Mouse (Mus musculus): Measurements from ENCODE around the gene Aqp5. TPM values are rescaled to one million over a fixed set of nuclear protein-coding genes. Genes with fewer than 3 reads are reported as not detected.

Aqp5 gene
- polyA plus RNA-seq (2014; fragmentation: Nextera tagmentation; extraction: Ambion mirVana): not detected in 2 replicates

DNA sequence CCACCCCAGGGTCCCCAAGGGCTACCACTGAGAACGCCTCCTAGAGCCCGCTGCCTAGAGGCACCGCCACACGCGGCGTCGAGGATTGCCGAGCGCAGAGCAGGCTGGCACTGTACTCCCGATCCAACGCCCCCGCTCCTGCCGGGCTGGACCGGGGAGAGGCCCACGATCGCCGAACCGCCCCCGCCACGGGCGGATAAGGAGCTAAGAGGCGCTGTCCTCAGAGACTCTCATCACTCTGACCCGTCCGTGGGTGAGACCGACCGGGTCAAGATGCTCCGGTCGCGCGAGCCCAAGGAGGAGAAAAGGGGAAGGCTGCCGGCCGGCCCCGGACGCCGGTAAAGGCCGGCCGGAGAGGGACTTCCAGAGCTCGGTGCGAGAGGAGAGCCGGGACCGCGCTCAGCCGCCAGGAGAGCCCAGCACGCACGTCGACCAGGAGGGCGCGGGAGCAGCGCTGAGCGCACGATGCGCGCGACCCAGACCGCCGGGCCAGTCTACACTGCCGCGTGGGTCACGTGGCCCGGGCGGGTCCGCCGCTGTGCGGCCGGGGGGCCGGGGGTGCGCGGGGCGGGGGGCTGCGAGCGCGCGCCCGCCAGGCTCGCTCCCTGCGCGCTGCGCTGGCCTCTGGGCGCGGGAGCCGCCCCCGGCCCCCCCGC is at the start of gene Aqp5:
Gene Aqp5 (plus strand): TSS at position 354 of the 656 bp plus-strand sequence.
- H3K4me3 ChIP-seq (ENCODE audit: low read depth, low read length): peak within 1 kb of the TSS; percentile 32
- ATAC-seq (replicated peaks; ENCODE audit: insufficient number of reproducible peaks, low FRiP score, low TSS enrichment, low read depth): 0 out of 2 replicates have a peak, but pooled peaks have one; percentile 47
- H3K9ac ChIP-seq (replicated peaks; ENCODE audit: low read length): no peak within 1 kb of the TSS; the same call in 1 of the 2 replicates
- H3K4me1 ChIP-seq (ENCODE audit: control insufficient read depth, insufficient read depth, low read length): peaks cover 2% of the 10 kb centered on the region; the same call in 1 of the 2 replicates
- H3K27ac ChIP-seq (replicated peaks; ENCODE audit: low read depth, low read length): no peak within 1 kb of the TSS
- WGBS: 2% methylated on average over 60 of the region's 83 CpGs
- no peaks in the 10 kb centered on the region for H3K36me3 ChIP-seq (replicated peaks; ENCODE audit: control insufficient read depth, insufficient read depth, low read depth, low read length)
- H3K9me3 ChIP-seq (replicated peaks; ENCODE audit: control insufficient read depth, low read length): no peaks in the 10 kb centered on the region
- peak within 1 kb of the TSS; percentile 56 for H3K4me2 ChIP-seq (ENCODE audit: low read depth, low read length)
- peaks cover 87% of the 10 kb centered on the region for H3K27me3 ChIP-seq (ENCODE audit: control insufficient read depth, insufficient read depth, low read length)
- DNase-seq (ENCODE audit: low spot score): peak; percentile 49

DNA sequence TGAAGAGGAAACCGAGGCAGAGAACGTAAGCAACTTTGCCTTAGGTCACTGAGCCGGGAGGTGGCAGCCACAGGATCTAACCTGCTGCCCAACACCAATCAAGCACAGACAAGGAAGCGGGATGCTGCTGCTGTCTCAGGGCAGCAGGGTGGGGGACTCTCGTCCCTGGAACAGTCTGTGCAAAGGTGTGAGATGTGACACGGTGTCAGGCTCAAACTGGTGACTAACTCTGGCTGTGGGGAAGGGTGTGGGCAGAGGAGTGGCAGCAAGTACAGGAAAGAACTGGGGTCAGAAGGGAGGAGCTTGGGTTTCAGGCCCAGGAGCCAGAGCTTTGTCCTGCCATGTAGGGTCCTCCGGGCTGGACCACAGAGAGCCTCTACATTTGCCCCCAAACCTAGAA is 46.5 kb upstream of the Aqp5 start:
- Histone ChIP-seq H3K4me3 (ENCODE audit: low read depth, low read length) (no peak overlapping the region), H3K9me3 (replicated peaks; ENCODE audit: control insufficient read depth, low read length) (no peaks in the 10 kb centered on the region), H3K9ac (replicated peaks; ENCODE audit: low read length) (no peak overlapping the region), H3K4me1 (ENCODE audit: control insufficient read depth, insufficient read depth, low read length) (no peaks in the 10 kb centered on the region), H3K27ac (replicated peaks; ENCODE audit: low read depth, low read length) (no peak overlapping the region), H3K4me2 (ENCODE audit: low read depth, low read length) (no peak overlapping the region), H3K36me3 (replicated peaks; ENCODE audit: control insufficient read depth, insufficient read depth, low read depth, low read length) (no peaks in the 10 kb centered on the region), H3K27me3 (ENCODE audit: control insufficient read depth, insufficient read depth, low read length) (no peaks in the 10 kb centered on the region)
- ATAC-seq (replicated peaks; ENCODE audit: insufficient number of reproducible peaks, low FRiP score, low TSS enrichment, low read depth) (no peak), DNase-seq (ENCODE audit: low spot score) (no peak)
- WGBS: 73% methylated on average over 7 of the region's 7 CpGs

DNA sequence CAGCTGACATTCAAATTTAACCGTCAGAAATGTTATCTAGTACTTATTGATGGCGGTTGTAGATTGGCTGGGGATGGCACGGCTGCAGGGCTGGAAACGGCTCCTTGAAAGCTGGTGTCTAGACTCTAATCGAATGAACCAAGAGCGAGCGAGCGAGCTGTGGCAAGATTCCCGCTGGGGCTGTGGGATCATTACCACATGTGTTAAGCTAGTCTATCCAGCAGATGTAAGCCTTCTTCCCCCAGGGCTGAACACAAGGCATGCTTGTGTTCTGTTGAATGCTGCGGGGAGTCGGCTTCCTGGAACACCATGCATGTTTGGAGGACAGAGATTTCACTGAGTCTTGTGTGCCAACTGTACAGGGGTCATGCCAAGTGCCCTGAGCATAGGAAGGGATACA is 44.0 kb upstream of the Aqp5 start:
- no peak for ATAC-seq (replicated peaks; ENCODE audit: insufficient number of reproducible peaks, low FRiP score, low TSS enrichment, low read depth)
- H3K27ac ChIP-seq (replicated peaks; ENCODE audit: low read depth, low read length): no peak overlapping the region
- DNase-seq (ENCODE audit: low spot score): peak; percentile 68

DNA sequence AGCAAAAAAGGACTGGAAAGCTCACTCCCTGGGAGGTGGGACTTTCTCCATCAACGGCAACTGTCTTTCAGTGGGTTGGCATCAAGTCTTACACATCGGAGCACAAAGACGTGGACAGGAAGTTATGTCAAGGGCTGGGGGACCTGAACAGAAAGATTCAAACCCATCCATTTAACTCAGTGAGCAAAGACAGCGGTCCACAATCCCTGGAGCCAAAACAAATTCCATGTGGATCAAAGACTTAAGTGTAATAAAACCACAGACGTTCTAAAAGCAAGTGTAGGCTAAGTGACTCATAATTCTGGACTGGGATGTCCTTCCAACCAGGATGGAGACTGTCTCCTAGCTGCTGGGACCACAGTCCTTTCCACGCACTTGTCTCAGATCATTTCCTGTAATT is 42.9 kb upstream of the Aqp5 start:
- Histone ChIP-seq H3K4me2 (ENCODE audit: low read depth, low read length) (no peak overlapping the region), H3K36me3 (replicated peaks; ENCODE audit: control insufficient read depth, insufficient read depth, low read depth, low read length) (no peaks in the 10 kb centered on the region), H3K9me3 (replicated peaks; ENCODE audit: control insufficient read depth, low read length) (no peaks in the 10 kb centered on the region), H3K4me1 (ENCODE audit: control insufficient read depth, insufficient read depth, low read length) (no peaks in the 10 kb centered on the region), H3K4me3 (ENCODE audit: low read depth, low read length) (no peak overlapping the region), H3K27ac (replicated peaks; ENCODE audit: low read depth, low read length) (no peak overlapping the region), H3K9ac (replicated peaks; ENCODE audit: low read length) (no peak overlapping the region), H3K27me3 (ENCODE audit: control insufficient read depth, insufficient read depth, low read length) (no peaks in the 10 kb centered on the region)
- ATAC-seq (replicated peaks; ENCODE audit: insufficient number of reproducible peaks, low FRiP score, low TSS enrichment, low read depth): no peak
- no peak for DNase-seq (ENCODE audit: low spot score)
- WGBS: 78% methylated on average over 6 of the region's 6 CpGs

More for the DNA sequence above, 44.0 kb upstream of the Aqp5 start:
- Histone ChIP-seq H3K9me3 (replicated peaks; ENCODE audit: control insufficient read depth, low read length) (no peaks in the 10 kb centered on the region), H3K9ac (replicated peaks; ENCODE audit: low read length) (no peak overlapping the region), H3K4me3 (ENCODE audit: low read depth, low read length) (no peak overlapping the region), H3K4me2 (ENCODE audit: low read depth, low read length) (no peak overlapping the region), H3K36me3 (replicated peaks; ENCODE audit: control insufficient read depth, insufficient read depth, low read depth, low read length) (no peaks in the 10 kb centered on the region), H3K4me1 (ENCODE audit: control insufficient read depth, insufficient read depth, low read length) (no peaks in the 10 kb centered on the region), H3K27me3 (ENCODE audit: control insufficient read depth, insufficient read depth, low read length) (no peaks in the 10 kb centered on the region)
- WGBS: 45% methylated on average over 11 of the region's 11 CpGs

DNA sequence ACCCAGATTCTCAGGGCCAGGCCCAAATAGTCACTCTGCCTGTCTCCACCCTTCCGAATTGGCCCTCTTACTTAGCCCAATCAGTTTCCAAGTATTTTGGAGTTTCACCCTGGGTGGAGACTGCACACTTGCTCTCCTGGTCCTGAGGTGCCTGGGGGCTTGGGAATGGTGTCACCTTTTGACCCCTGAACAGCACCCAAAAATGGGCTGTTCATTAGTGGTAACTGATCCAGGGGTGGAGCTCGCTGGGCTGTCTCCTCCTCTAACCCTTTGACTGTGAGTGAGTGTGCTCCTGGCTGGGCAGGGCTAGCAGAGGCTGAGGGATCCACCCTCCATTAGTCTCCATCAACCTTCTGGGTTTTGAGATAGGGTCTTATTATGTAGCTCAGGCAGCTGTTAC is 40.7 kb upstream of the Aqp5 start:
- DNase-seq (ENCODE audit: low spot score) (no peak), ATAC-seq (replicated peaks; ENCODE audit: insufficient number of reproducible peaks, low FRiP score, low TSS enrichment, low read depth) (no peak)
- Histone ChIP-seq H3K9me3 (replicated peaks; ENCODE audit: control insufficient read depth, low read length) (no peaks in the 10 kb centered on the region), H3K4me2 (ENCODE audit: low read depth, low read length) (no peak overlapping the region), H3K27ac (replicated peaks; ENCODE audit: low read depth, low read length) (no peak overlapping the region), H3K27me3 (ENCODE audit: control insufficient read depth, insufficient read depth, low read length) (no peaks in the 10 kb centered on the region), H3K4me3 (ENCODE audit: low read depth, low read length) (no peak overlapping the region), H3K36me3 (replicated peaks; ENCODE audit: control insufficient read depth, insufficient read depth, low read depth, low read length) (no peaks in the 10 kb centered on the region), H3K4me1 (ENCODE audit: control insufficient read depth, insufficient read depth, low read length) (no peaks in the 10 kb centered on the region), H3K9ac (replicated peaks; ENCODE audit: low read length) (no peak overlapping the region)
- 50% methylated on average over 2 of the region's 2 CpGs for WGBS

DNA sequence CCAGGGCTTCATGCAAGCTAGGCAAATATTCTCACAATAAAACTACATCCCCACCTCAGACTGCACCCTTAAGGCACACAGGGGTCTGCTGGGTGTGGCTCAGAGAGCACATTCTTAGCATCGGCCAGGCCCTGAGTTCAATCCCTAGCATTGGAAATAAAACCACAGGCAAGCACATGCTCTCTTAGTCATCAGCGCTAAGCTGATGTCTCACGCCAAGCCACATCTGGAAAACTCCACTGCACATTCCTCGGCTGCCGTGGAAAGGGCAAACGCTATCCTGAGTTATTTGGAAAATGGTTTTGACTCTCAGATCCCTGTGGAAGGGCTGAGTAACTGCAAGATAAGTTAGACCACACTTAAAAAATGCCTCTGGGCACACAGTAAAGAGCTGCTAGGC is 36.8 kb upstream of the Aqp5 start:
- Histone ChIP-seq H3K4me1 (ENCODE audit: control insufficient read depth, insufficient read depth, low read length) (no peaks in the 10 kb centered on the region), H3K36me3 (replicated peaks; ENCODE audit: control insufficient read depth, insufficient read depth, low read depth, low read length) (no peaks in the 10 kb centered on the region), H3K4me2 (ENCODE audit: low read depth, low read length) (no peak overlapping the region), H3K9me3 (replicated peaks; ENCODE audit: control insufficient read depth, low read length) (no peaks in the 10 kb centered on the region), H3K27ac (replicated peaks; ENCODE audit: low read depth, low read length) (no peak overlapping the region), H3K9ac (replicated peaks; ENCODE audit: low read length) (no peak overlapping the region), H3K4me3 (ENCODE audit: low read depth, low read length) (no peak overlapping the region), H3K27me3 (ENCODE audit: control insufficient read depth, insufficient read depth, low read length) (no peaks in the 10 kb centered on the region)
- 59% methylated on average over 6 of the region's 6 CpGs for WGBS
- DNase-seq (ENCODE audit: low spot score) (peak; percentile 51), ATAC-seq (replicated peaks; ENCODE audit: insufficient number of reproducible peaks, low FRiP score, low TSS enrichment, low read depth) (no peak)

DNA sequence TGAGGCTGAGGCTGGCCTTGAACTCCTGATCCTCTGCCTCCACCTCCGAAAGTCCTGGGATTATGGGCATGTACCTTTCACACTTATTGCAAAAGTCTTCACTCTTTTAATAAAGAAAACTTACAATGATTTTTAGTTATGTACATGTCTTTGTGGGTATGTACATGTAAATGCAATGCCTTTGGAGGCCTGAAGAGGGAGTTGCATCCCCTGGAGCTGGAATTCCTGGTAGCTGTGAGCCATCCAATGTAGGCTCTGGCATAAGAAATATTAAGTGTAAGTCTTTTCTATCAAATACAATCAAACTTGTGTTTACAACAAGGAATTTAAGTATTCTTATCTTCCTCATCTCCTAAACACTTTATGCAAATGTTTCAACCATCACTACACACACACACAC is 31.6 kb upstream of the Aqp5 start:
- Histone ChIP-seq H3K27ac (replicated peaks; ENCODE audit: low read depth, low read length) (no peak overlapping the region), H3K4me3 (ENCODE audit: low read depth, low read length) (no peak overlapping the region), H3K9me3 (replicated peaks; ENCODE audit: control insufficient read depth, low read length) (no peaks in the 10 kb centered on the region), H3K36me3 (replicated peaks; ENCODE audit: control insufficient read depth, insufficient read depth, low read depth, low read length) (no peaks in the 10 kb centered on the region), H3K4me2 (ENCODE audit: low read depth, low read length) (no peak overlapping the region), H3K9ac (replicated peaks; ENCODE audit: low read length) (no peak overlapping the region), H3K27me3 (ENCODE audit: control insufficient read depth, insufficient read depth, low read length) (no peaks in the 10 kb centered on the region), H3K4me1 (ENCODE audit: control insufficient read depth, insufficient read depth, low read length) (no peaks in the 10 kb centered on the region)
- ATAC-seq (replicated peaks; ENCODE audit: insufficient number of reproducible peaks, low FRiP score, low TSS enrichment, low read depth): no peak
- DNase-seq (ENCODE audit: low spot score): no peak
- WGBS: 89% methylated on average over 1 of the region's 1 CpGs

DNA sequence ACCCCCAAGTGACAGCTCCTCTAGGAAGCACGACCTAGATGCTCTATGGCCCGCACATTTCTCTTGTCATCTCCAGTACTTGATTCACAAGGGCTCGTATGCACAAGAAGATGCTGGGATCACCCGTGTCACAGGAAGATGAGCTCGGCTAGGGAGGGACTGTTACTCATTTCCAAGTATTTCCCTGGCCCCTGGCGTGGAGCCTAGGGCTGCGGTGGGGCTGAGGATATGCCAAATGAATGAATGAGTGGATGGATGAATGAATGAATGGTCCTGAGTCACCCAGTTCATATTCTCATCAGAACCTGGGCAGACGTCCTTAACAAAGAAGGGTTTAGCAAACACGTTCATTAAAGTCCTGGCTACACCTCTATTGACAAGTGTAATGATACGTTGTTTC is 30.3 kb upstream of the Aqp5 start:
- WGBS: 79% methylated on average over 10 of the region's 10 CpGs
- Histone ChIP-seq H3K27ac (replicated peaks; ENCODE audit: low read depth, low read length) (no peak overlapping the region), H3K27me3 (ENCODE audit: control insufficient read depth, insufficient read depth, low read length) (no peaks in the 10 kb centered on the region)

More for the DNA sequence above, 30.3 kb upstream of the Aqp5 start:
- Histone ChIP-seq H3K36me3 (replicated peaks; ENCODE audit: control insufficient read depth, insufficient read depth, low read depth, low read length) (no peaks in the 10 kb centered on the region), H3K9me3 (replicated peaks; ENCODE audit: control insufficient read depth, low read length) (no peaks in the 10 kb centered on the region), H3K4me1 (ENCODE audit: control insufficient read depth, insufficient read depth, low read length) (no peaks in the 10 kb centered on the region), H3K4me3 (ENCODE audit: low read depth, low read length) (no peak overlapping the region), H3K9ac (replicated peaks; ENCODE audit: low read length) (no peak overlapping the region), H3K4me2 (ENCODE audit: low read depth, low read length) (no peak overlapping the region)
- no peak for DNase-seq (ENCODE audit: low spot score)
- ATAC-seq (replicated peaks; ENCODE audit: insufficient number of reproducible peaks, low FRiP score, low TSS enrichment, low read depth): no peak

Data from embryonic facial prominence, embryonic 11.5 days (tissue).